Mouse (Mus musculus): ENCODE measurements at regions not wholly inside any gene's neighbourhood (a gene's known extent, or its start where the extent isn't known, plus 50 kb on each side); places are given as distances from the start of the nearest gene placed in this dataset.

DNA sequence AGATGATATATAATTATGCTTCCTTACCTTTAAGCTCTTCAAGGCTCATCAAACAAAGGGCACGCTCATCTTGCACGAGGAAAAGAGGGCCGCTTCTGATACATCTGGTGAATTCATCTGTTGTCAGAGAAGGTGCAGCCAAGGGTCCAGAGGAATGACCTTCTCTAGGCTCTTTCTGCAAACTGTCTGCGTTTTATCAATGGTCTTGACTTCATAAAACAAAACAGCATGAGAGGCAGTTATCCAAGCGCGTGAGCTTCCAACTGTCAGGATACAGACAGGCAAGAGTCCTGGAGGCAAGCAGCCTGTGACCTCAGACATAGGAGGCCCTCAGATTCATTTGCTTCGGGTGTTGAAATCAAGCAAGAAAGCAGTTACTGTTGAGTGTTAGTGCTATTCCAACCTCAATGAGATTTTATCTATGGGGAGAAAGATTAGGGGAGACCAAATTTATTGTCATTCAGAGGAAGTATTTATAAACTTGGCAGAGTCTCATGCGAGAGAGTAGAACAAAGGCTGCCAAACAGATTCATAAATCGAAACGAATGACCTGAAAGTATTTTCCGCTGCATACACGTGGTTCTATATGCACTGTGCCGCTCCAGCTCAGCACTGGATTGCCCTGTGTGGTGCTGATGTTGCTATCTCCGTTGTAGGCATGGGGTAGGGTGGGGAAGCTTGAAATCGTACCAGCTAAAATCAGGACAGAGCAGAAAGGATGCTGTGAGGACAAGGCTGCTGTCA is 107.2 kb upstream of the Vangl1 start:
- H3K4me1 ChIP-seq, result peaks cover 3% of the 10 kb centered on the region; the same call in 1 of the 2 replicates
- H3K4me3 ChIP-seq, result no peak overlapping the region
- H3K36me3 ChIP-seq, result no peaks in the 10 kb centered on the region
- H3K27ac ChIP-seq (replicated peaks), result no peak overlapping the region
- H3K27me3 ChIP-seq (replicated peaks), result no peaks in the 10 kb centered on the region
- WGBS, result 58% methylated on average over 15 of the region's 15 CpGs
- no peak overlapping the region for H3K4me2 ChIP-seq
- no peak overlapping the region for H3K9ac ChIP-seq
- ATAC-seq (ENCODE audit: extremely low read depth, insufficient number of reproducible peaks, low FRiP score, low TSS enrichment), result no peak
- H3K9me3 ChIP-seq, result no peaks in the 10 kb centered on the region

DNA sequence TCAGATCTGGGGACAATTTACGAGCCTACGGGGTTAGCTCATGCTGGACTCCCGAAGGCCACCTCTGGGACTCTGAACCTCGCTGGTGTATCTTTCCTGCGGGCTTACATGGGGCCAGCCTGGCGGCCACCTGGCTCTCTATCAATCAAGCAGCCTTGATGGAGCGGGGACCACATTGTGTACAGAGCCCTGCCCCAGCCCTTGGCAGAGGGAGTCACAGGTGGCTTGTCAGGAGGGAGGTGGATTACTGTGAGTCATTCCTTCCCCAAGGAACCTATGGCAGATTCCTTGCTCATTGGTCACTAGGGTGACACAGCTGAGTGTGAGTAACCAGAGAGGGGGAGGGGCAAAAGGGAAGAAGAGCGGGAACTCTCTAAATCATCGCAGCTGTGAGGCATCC is 105.8 kb upstream of the Vangl1 start:
- Histone ChIP-seq H3K27me3 (replicated peaks) (no peaks in the 10 kb centered on the region; the same call in 1 of the 2 replicates), H3K36me3 (no peaks in the 10 kb centered on the region), H3K9ac (no peak overlapping the region), H3K9me3 (no peaks in the 10 kb centered on the region), H3K27ac (replicated peaks) (no peak overlapping the region), H3K4me2 (no peak overlapping the region), H3K4me3 (no peak overlapping the region), H3K4me1 (peaks cover 3% of the 10 kb centered on the region; the same call in 1 of the 2 replicates)
- no peak for ATAC-seq (ENCODE audit: extremely low read depth, insufficient number of reproducible peaks, low FRiP score, low TSS enrichment)
- 80% methylated on average over 9 of the region's 9 CpGs for WGBS

DNA sequence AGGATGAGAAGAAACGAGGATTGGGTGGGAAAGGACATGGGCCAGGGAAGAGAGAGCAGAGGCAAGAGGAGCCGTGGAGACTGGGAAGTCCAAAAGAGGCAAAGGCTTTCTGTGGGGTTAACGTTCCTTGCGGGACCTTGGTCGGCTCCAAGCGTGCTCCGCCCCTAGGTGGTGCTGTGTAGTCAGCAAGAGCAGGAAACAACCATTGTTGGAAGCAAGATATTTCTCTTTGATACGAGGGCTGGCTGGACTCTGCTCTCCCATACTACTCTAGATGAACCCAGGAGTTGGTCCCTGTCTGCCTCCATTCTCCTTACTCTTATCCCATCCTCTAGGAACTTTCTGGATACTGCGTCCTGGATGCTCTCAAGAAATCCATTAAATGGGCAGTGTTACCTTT is 105.3 kb upstream of the Vangl1 start:
- no peak overlapping the region for H3K4me2 ChIP-seq
- peaks cover 3% of the 10 kb centered on the region; the same call in 1 of the 2 replicates for H3K4me1 ChIP-seq
- H3K9me3 ChIP-seq, result no peaks in the 10 kb centered on the region
- H3K27ac ChIP-seq (replicated peaks), result no peak overlapping the region
- 17% methylated on average over 9 of the region's 9 CpGs for WGBS
- no peak overlapping the region for H3K9ac ChIP-seq
- ATAC-seq (ENCODE audit: extremely low read depth, insufficient number of reproducible peaks, low FRiP score, low TSS enrichment), result no peak
- H3K27me3 ChIP-seq (replicated peaks), result no peaks in the 10 kb centered on the region; the same call in 1 of the 2 replicates
- no peak overlapping the region for H3K4me3 ChIP-seq
- H3K36me3 ChIP-seq, result no peaks in the 10 kb centered on the region

DNA sequence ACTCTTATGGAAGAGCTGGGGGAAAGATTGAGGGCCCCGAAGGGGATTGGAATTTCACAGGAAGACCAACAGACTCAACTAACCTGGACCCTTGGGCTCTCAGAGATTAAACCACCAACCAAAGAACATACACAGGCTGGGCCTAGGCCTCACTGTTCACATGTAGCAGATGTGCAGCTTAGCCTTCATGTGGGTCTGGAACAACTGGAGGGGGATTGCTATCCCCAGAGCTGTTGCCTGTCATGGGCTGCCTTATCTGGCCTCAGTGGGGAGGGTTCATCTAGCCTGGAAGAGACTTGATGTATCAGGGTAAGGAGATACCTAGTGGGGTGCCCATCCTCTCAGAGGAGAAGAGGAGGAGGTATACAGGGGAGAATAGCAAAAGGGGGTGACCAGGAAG is 103.2 kb upstream of the Vangl1 start:
- no peak for ATAC-seq (ENCODE audit: extremely low read depth, insufficient number of reproducible peaks, low FRiP score, low TSS enrichment)
- 29% methylated on average over 1 of the region's 1 CpGs for WGBS
- H3K9me3 ChIP-seq, result no peaks in the 10 kb centered on the region
- no peak overlapping the region for H3K27ac ChIP-seq (replicated peaks)
- H3K4me3 ChIP-seq, result no peak overlapping the region
- H3K4me2 ChIP-seq, result no peak overlapping the region
- H3K9ac ChIP-seq, result no peak overlapping the region
- H3K4me1 ChIP-seq, result peaks cover 3% of the 10 kb centered on the region; the same call in 1 of the 2 replicates
- H3K36me3 ChIP-seq, result no peaks in the 10 kb centered on the region
- H3K27me3 ChIP-seq (replicated peaks), result no peaks in the 10 kb centered on the region; the same call in 1 of the 2 replicates

DNA sequence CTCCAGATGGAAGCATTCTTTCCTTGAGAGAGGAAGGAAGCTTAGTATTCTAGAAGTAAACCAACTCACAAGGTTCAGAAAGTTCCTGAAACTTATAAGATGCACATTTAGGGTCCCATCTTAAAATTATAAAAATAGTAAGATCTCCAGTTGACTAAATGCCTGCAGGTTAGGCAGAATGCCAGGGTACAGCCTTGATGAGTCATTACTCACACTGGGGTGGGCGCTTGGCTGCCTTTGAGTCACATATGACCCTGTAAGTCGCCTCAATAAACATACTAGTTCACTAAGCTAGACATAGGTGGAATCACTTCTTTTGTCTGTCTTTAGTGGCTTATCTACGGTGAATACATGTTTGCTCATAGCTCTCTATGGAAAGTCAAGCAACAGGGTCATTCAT is 87.9 kb upstream of the Vangl1 start:
- Histone ChIP-seq H3K4me3 (no peak overlapping the region), H3K4me2 (no peak overlapping the region), H3K4me1 (no peaks in the 10 kb centered on the region), H3K27ac (replicated peaks) (no peak overlapping the region), H3K9ac (no peak overlapping the region), H3K36me3 (no peaks in the 10 kb centered on the region), H3K9me3 (0 out of 2 replicates have a peak, but pooled peaks cover 9% of the 10 kb centered on the region), H3K27me3 (replicated peaks) (no peaks in the 10 kb centered on the region)
- no peak for ATAC-seq (ENCODE audit: extremely low read depth, insufficient number of reproducible peaks, low FRiP score, low TSS enrichment)
- WGBS, result 80% methylated on average over 3 of the region's 3 CpGs

DNA sequence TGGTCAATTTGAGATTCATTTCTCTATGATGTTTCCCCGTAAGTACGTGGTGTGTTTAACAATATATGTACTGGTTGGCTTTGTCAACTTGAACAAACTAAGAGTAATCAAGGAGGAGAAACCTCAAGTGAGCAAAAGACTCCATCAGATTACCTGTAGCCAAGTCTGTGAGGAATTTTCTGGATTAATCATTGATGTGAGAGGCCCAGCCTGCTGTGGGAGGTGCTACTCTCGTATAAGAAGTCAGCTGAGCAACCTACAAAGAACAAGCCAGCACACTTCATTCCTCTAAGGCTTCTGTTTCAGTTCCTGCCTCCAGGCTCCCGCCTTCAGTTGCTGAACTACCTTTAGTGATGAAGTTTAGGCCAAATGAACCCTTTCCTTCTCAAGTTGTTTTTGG is 77.5 kb upstream of the Vangl1 start:
- no peak overlapping the region for H3K4me3 ChIP-seq
- 80% methylated on average over 4 of the region's 4 CpGs for WGBS
- no peaks in the 10 kb centered on the region for H3K4me1 ChIP-seq
- H3K4me2 ChIP-seq, result no peak overlapping the region
- H3K27ac ChIP-seq (replicated peaks), result no peak overlapping the region
- H3K27me3 ChIP-seq (replicated peaks), result peaks cover 4% of the 10 kb centered on the region; the same call in 1 of the 2 replicates
- H3K9ac ChIP-seq, result no peak overlapping the region
- H3K36me3 ChIP-seq, result no peaks in the 10 kb centered on the region
- no peaks in the 10 kb centered on the region for H3K9me3 ChIP-seq
- ATAC-seq (ENCODE audit: extremely low read depth, insufficient number of reproducible peaks, low FRiP score, low TSS enrichment), result no peak

DNA sequence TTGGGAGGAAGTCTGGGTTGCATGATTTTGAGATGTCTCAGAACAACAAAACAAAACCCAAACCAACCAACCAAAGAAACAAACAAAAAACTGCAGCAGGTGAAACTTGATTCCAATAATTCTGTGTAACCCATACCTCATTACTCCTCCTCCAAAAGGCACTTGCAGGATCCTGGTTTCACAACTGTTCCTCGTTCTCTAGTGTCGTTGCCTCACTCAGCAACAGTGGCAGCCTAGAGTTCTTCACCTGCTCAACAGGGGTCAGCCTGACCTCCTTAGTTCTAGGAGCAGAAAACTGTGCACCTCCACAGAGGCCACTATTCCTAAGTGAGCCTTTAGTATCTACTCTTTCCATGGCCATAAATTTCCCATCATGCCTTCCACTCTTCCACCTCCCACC is 72.3 kb upstream of the Vangl1 start:
- Histone ChIP-seq H3K27ac (replicated peaks) (no peak overlapping the region), H3K4me2 (no peak overlapping the region), H3K36me3 (no peaks in the 10 kb centered on the region), H3K27me3 (replicated peaks) (peaks cover 4% of the 10 kb centered on the region; the same call in 1 of the 2 replicates), H3K9ac (no peak overlapping the region), H3K4me1 (peaks cover 21% of the 10 kb centered on the region), H3K9me3 (no peaks in the 10 kb centered on the region), H3K4me3 (no peak overlapping the region)
- no peak for ATAC-seq (ENCODE audit: extremely low read depth, insufficient number of reproducible peaks, low FRiP score, low TSS enrichment)
- WGBS, result 84% methylated on average over 2 of the region's 2 CpGs

DNA sequence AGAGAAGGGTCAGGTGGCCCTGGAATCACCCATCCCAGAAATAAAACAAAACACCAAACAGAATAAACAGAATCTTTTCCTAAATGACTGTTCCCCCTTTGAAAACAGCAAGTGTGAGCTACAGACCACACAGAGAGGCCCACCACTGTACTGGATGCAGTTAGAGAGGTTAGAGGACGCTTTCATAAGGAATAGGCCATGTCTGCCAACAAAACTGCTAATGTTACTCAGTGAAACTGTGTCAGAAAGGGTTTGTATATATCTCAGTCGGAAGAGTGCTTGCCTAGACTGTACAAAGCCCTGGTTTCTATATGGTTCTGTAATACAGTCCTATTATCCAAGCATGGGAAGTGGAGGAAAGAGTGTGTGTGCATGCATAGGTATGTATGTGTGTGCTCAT is 71.8 kb upstream of the Vangl1 start:
- no peak overlapping the region for H3K4me2 ChIP-seq
- WGBS, result 80% methylated on average over 2 of the region's 2 CpGs
- no peaks in the 10 kb centered on the region for H3K36me3 ChIP-seq
- no peak for ATAC-seq (ENCODE audit: extremely low read depth, insufficient number of reproducible peaks, low FRiP score, low TSS enrichment)
- no peak overlapping the region for H3K9ac ChIP-seq
- H3K9me3 ChIP-seq, result no peaks in the 10 kb centered on the region
- H3K27ac ChIP-seq (replicated peaks), result no peak overlapping the region
- no peak overlapping the region for H3K4me3 ChIP-seq
- peaks cover 21% of the 10 kb centered on the region for H3K4me1 ChIP-seq
- H3K27me3 ChIP-seq (replicated peaks), result peaks cover 4% of the 10 kb centered on the region; the same call in 1 of the 2 replicates

DNA sequence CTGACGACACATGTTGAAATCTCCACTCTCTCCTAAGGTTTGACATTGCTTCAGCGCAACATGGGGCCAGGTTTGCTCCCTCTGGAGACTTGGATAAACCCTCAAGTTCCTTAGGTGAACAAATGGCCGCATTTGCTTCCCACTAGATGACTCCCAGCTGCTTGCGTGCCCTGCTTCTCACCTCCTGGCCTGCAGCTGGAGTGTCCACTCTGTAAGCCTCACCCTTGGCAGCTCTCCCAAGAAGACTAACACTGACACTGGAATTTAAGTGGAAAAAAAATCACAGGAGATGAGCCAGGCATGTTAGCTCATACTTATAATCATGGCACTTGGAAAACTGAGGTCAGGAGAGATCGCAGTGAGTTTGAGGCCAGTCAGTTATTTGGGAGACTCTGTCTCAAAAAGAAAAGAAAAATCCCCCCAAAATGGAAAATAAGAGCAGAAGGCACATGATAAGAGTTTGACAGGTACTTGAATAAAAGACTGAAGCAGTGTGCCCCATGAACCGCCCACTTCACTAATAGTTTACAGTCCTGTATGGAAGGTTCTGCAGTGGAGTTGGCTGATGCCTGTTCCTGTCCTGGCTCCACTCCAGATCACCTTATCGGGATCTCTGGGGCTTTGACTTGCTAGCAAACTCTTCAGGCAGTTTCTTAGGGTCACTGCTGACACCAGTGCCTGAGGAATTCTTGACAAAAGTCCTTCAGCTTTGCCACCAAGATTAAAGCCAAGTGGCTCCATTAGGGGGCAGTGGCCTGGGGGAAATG is 70.9 kb upstream of the Vangl1 start:
- Histone ChIP-seq H3K9me3 (no peaks in the 10 kb centered on the region), H3K27me3 (replicated peaks) (0 out of 2 replicates have a peak, but pooled peaks cover 4% of the 10 kb centered on the region), H3K9ac (no peak overlapping the region), H3K27ac (replicated peaks) (peak overlapping the region; percentile 57), H3K4me2 (no peak overlapping the region), H3K4me1 (peaks cover 21% of the 10 kb centered on the region), H3K36me3 (no peaks in the 10 kb centered on the region), H3K4me3 (no peak overlapping the region)
- WGBS, result 44% methylated on average over 7 of the region's 7 CpGs
- ATAC-seq (ENCODE audit: extremely low read depth, insufficient number of reproducible peaks, low FRiP score, low TSS enrichment), result no peak

DNA sequence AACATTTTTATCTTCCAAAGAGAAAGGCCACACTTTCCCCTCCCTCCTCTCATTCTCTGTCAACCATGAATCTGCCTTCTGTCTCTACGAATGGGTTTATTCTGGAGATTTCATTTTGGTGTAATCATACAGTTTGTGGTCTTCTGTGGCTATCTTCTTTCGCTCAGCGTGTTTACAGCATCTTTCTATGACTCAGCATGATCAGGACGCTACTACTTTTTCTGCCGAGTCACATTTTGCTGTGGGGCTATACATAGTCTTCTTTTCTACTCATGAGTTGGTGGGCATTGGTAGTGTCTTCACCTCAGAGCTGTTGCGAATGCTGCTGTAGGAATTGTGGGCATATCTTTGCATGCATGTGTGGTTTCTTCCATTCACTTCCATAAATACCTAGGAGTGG is 66.3 kb upstream of the Vangl1 start:
- H3K27me3 ChIP-seq (replicated peaks), result no peaks in the 10 kb centered on the region
- no peak overlapping the region for H3K4me2 ChIP-seq
- H3K36me3 ChIP-seq, result no peaks in the 10 kb centered on the region
- H3K9me3 ChIP-seq, result no peaks in the 10 kb centered on the region
- H3K4me1 ChIP-seq, result peaks cover 18% of the 10 kb centered on the region
- 90% methylated on average over 6 of the region's 6 CpGs for WGBS
- H3K4me3 ChIP-seq, result no peak overlapping the region
- peak; percentile 57 for ATAC-seq (ENCODE audit: extremely low read depth, insufficient number of reproducible peaks, low FRiP score, low TSS enrichment)
- no peak overlapping the region for H3K27ac ChIP-seq (replicated peaks)
- H3K9ac ChIP-seq, result no peak overlapping the region

DNA sequence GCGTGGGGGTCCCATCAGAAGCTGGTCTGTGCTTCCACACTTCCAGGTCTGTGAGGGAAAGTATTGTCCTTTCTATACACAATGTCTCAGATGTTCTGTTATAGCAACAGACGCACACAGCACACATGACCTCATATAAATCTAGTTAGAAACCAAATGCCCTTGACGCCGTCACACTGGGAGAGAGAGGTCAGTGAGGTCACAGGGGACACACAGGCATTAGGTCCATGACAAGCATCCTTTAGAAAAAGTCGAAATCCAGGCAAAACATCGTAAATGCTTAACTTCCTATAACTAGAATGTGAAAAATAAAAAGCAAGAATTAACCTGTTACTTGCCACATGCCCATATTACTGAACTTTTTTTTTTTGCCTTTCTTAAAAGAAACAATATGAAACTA is 65.8 kb upstream of the Vangl1 start:
- Histone ChIP-seq H3K9me3 (no peaks in the 10 kb centered on the region), H3K36me3 (no peaks in the 10 kb centered on the region), H3K9ac (no peak overlapping the region), H3K4me1 (peaks cover 13% of the 10 kb centered on the region), H3K4me3 (no peak overlapping the region), H3K27ac (replicated peaks) (no peak overlapping the region), H3K27me3 (replicated peaks) (no peaks in the 10 kb centered on the region), H3K4me2 (no peak overlapping the region)
- ATAC-seq (ENCODE audit: extremely low read depth, insufficient number of reproducible peaks, low FRiP score, low TSS enrichment), result no peak
- WGBS, result 74% methylated on average over 6 of the region's 6 CpGs

All from heart, embryonic 13.5 days (tissue).